Mouse (Mus musculus) hindbrain, embryonic 15.5 days (tissue): ENCODE results near the gene Prr13. TPM values are rescaled to one million over a fixed set of nuclear protein-coding genes. Genes with fewer than 3 reads are reported as not detected.
A peak's percentile ranks its signal among the peaks of the same experiment; 100 is the strongest.

ENCODE experiments used
- ATAC-seq: fragments of 200-750 bp; cut with Nextera tagmentation; 2 replicates; pipeline ENCODE4 v1.8.0; 2017; ENCODE audit warnings: low read depth, moderate number of reproducible peaks, moderate TSS enrichment; ENCODE audit not compliant: low FRiP score
- H3K27ac ChIP-seq: fragments of 300-500 bp; sonication (generic); replicated peaks from 2 replicates; pipeline ENCODE4 v1.5.1; 2015; ENCODE audit warnings: mild to moderate bottlenecking, inconsistent platforms
- H3K27me3 ChIP-seq: fragments of 300-500 bp; sonication (generic); 2 replicates; pipeline ENCODE4 v1.6.1; 2015; ENCODE audit warnings: control low read depth, inconsistent platforms
- H3K36me3 ChIP-seq: fragments of 300-500 bp; sonication (generic); 2 replicates; pipeline ENCODE4 v1.6.1; 2015; ENCODE audit warnings: control low read depth, inconsistent platforms
- H3K4me1 ChIP-seq: fragments of 300-500 bp; sonication (generic); replicated peaks from 2 replicates; pipeline ENCODE4 v1.6.1; 2015; ENCODE audit warnings: control low read depth, inconsistent platforms
- H3K4me2 ChIP-seq: fragments of 300-500 bp; sonication (generic); 2 replicates; pipeline ENCODE4 v1.6.1; 2015; ENCODE audit warnings: moderate library complexity, mild to moderate bottlenecking, inconsistent platforms
- H3K4me3 ChIP-seq: fragments of 300-500 bp; sonication (generic); 2 replicates; pipeline ENCODE4 v1.5.1; 2015; ENCODE audit warnings: mild to moderate bottlenecking, inconsistent platforms
- H3K9ac ChIP-seq: fragments of 300-500 bp; sonication (generic); 2 replicates; pipeline ENCODE4 v1.6.1; 2015; ENCODE audit warnings: inconsistent platforms
- H3K9me3 ChIP-seq: fragments of 300-500 bp; sonication (generic); 2 replicates; pipeline ENCODE4 v1.6.1; 2016; ENCODE audit warnings: control low read depth, inconsistent platforms
- WGBS: fragments of 180-500 bp; shearing (Covaris S2); methylation state at CpG from one replicate; pipeline ENCODE4 v1.1.7; 2015; 5-methylcytosine and 5-hydroxymethylcytosine counted together
- polyA plus RNA-seq: library from polyadenylated mRNA; unstranded; fragments of >200 nt; fragmentation: Nextera tagmentation; extraction: Ambion mirVana; gene quantifications from 2 replicates; pipeline ENCODE4 v1.2.1, GENCODE M21; 2015

Gene Prr13
- 88.7 and 98.5 TPM in 2 replicates for polyA plus RNA-seq

GRCm38 (mm10) chr15:102458904-102459317, at the start of gene Prr13:
TSS of gene Prr13 (plus strand) at chr15:102459028.
- peak within 1 kb of the TSS; percentile 68 for H3K4me2 ChIP-seq
- H3K9ac ChIP-seq = peak within 1 kb of the TSS; percentile 57
- H3K36me3 ChIP-seq = peaks cover 3% of the 10 kb centered on the region; the same call in 1 of the 2 replicates
- no peaks in the 10 kb centered on the region for H3K27me3 ChIP-seq
- H3K4me3 ChIP-seq = peak within 1 kb of the TSS; percentile 50
- peaks cover 27% of the 10 kb centered on the region for H3K4me1 ChIP-seq
- peak; percentile 92 for ATAC-seq
- WGBS = under 1% methylated on average over 19 of the region's 19 CpGs
- H3K27ac ChIP-seq = peak within 1 kb of the TSS; percentile 64
- no peaks in the 10 kb centered on the region for H3K9me3 ChIP-seq

- ATAC-seq = no peak
- Histone ChIP-seq H3K4me1 (peaks cover 58% of the 10 kb centered on the region), H3K27me3 (no peaks in the 10 kb centered on the region), H3K9ac (no peak overlapping the region), H3K36me3 (peaks cover 46% of the 10 kb centered on the region), H3K4me2 (peak overlapping the region; percentile 14), H3K4me3 (no peak overlapping the region), H3K9me3 (no peaks in the 10 kb centered on the region), H3K27ac (no peak overlapping the region)
- 96% methylated on average over 3 of the region's 3 CpGs for WGBS
Measured at GRCm38 (mm10) chr15:102409286-102409685, 49.5 kb upstream of the Prr13 start.

- no peak overlapping the region for H3K9ac ChIP-seq
- 0 out of 2 replicates have a peak overlapping the region, but pooled peaks have one; percentile 4 for H3K4me3 ChIP-seq
- ATAC-seq = no peak
- peak overlapping the region; percentile 34 for H3K4me2 ChIP-seq
- H3K4me1 ChIP-seq = peaks cover 54% of the 10 kb centered on the region
- no peaks in the 10 kb centered on the region for H3K27me3 ChIP-seq
- peaks cover 47% of the 10 kb centered on the region for H3K36me3 ChIP-seq
- no peak overlapping the region for H3K27ac ChIP-seq
- 100% methylated on average over 1 of the region's 1 CpGs for WGBS
- no peaks in the 10 kb centered on the region for H3K9me3 ChIP-seq
Measured at GRCm38 (mm10) chr15:102411077-102411476, 47.8 kb upstream of the Prr13 start.

GRCm38 (mm10) chr15:102413687-102414086, 45.1 kb upstream of the Prr13 start:
- H3K27ac ChIP-seq = no peak overlapping the region
- H3K9ac ChIP-seq = no peak overlapping the region
- no peak overlapping the region for H3K4me3 ChIP-seq
- H3K4me2 ChIP-seq = no peak overlapping the region
- no peak for ATAC-seq
- H3K27me3 ChIP-seq = no peaks in the 10 kb centered on the region
- no peaks in the 10 kb centered on the region for H3K9me3 ChIP-seq
- H3K36me3 ChIP-seq = peaks cover 39% of the 10 kb centered on the region
- peaks cover 35% of the 10 kb centered on the region for H3K4me1 ChIP-seq

- Histone ChIP-seq H3K27ac (no peak overlapping the region), H3K4me3 (no peak overlapping the region), H3K9ac (no peak overlapping the region), H3K4me2 (no peak overlapping the region), H3K36me3 (peaks cover 11% of the 10 kb centered on the region; the same call in 1 of the 2 replicates), H3K4me1 (0 out of 2 replicates have a peak, but pooled peaks cover 3% of the 10 kb centered on the region), H3K9me3 (no peaks in the 10 kb centered on the region), H3K27me3 (no peaks in the 10 kb centered on the region)
- no peak for ATAC-seq
- WGBS = 87% methylated on average over 2 of the region's 2 CpGs
Measured at GRCm38 (mm10) chr15:102417524-102417923, 41.3 kb upstream of the Prr13 start.

- WGBS = 61% methylated on average over 1 of the region's 1 CpGs
- Histone ChIP-seq H3K9ac (no peak overlapping the region), H3K4me2 (no peak overlapping the region), H3K9me3 (no peaks in the 10 kb centered on the region), H3K36me3 (peaks cover 6% of the 10 kb centered on the region), H3K27me3 (no peaks in the 10 kb centered on the region), H3K4me3 (no peak overlapping the region), H3K4me1 (no peaks in the 10 kb centered on the region), H3K27ac (no peak overlapping the region)
- ATAC-seq = no peak
Measured at GRCm38 (mm10) chr15:102420986-102421385, 37.8 kb upstream of the Prr13 start.

- no peak for ATAC-seq
- no peaks in the 10 kb centered on the region for H3K27me3 ChIP-seq
- no peak overlapping the region for H3K9ac ChIP-seq
- no peak overlapping the region for H3K27ac ChIP-seq
- H3K36me3 ChIP-seq = peaks cover 10% of the 10 kb centered on the region
- H3K4me2 ChIP-seq = no peak overlapping the region
- WGBS = 59% methylated on average over 3 of the region's 3 CpGs
- H3K4me1 ChIP-seq = no peaks in the 10 kb centered on the region
- no peak overlapping the region for H3K4me3 ChIP-seq
- H3K9me3 ChIP-seq = no peaks in the 10 kb centered on the region
Measured at GRCm38 (mm10) chr15:102421437-102421836, 37.4 kb upstream of the Prr13 start.

- H3K36me3 ChIP-seq = peaks cover 22% of the 10 kb centered on the region
- H3K4me2 ChIP-seq = no peak overlapping the region
- H3K9ac ChIP-seq = no peak overlapping the region
- H3K4me3 ChIP-seq = no peak overlapping the region
- no peak for ATAC-seq
- 94% methylated on average over 2 of the region's 2 CpGs for WGBS
- no peaks in the 10 kb centered on the region for H3K27me3 ChIP-seq
- H3K4me1 ChIP-seq = no peaks in the 10 kb centered on the region
- H3K9me3 ChIP-seq = no peaks in the 10 kb centered on the region
- H3K27ac ChIP-seq = no peak overlapping the region
Measured at GRCm38 (mm10) chr15:102423602-102424240, 35.1 kb upstream of the Prr13 start.

- no peak overlapping the region for H3K27ac ChIP-seq
- 95% methylated on average over 2 of the region's 2 CpGs for WGBS
- H3K27me3 ChIP-seq = no peaks in the 10 kb centered on the region
- peaks cover 28% of the 10 kb centered on the region for H3K36me3 ChIP-seq
- no peak overlapping the region for H3K9ac ChIP-seq
- no peak overlapping the region for H3K4me3 ChIP-seq
- H3K4me2 ChIP-seq = no peak overlapping the region
- no peak for ATAC-seq
- H3K4me1 ChIP-seq = no peaks in the 10 kb centered on the region
- H3K9me3 ChIP-seq = no peaks in the 10 kb centered on the region
Measured at GRCm38 (mm10) chr15:102424657-102425056, 34.2 kb upstream of the Prr13 start.

- Histone ChIP-seq H3K27ac (no peak overlapping the region), H3K4me1 (no peaks in the 10 kb centered on the region), H3K9me3 (no peaks in the 10 kb centered on the region), H3K4me2 (no peak overlapping the region), H3K9ac (no peak overlapping the region), H3K36me3 (peaks cover 50% of the 10 kb centered on the region), H3K27me3 (no peaks in the 10 kb centered on the region), H3K4me3 (no peak overlapping the region)
- ATAC-seq = no peak
- WGBS = 100% methylated on average over 1 of the region's 1 CpGs
Measured at GRCm38 (mm10) chr15:102426963-102427362, 31.9 kb upstream of the Prr13 start.

GRCm38 (mm10) chr15:102432046-102432445, 26.8 kb upstream of the Prr13 start:
- Histone ChIP-seq H3K27ac (no peak overlapping the region), H3K4me1 (no peaks in the 10 kb centered on the region), H3K36me3 (peaks cover 57% of the 10 kb centered on the region), H3K9ac (no peak overlapping the region), H3K4me3 (no peak overlapping the region), H3K9me3 (no peaks in the 10 kb centered on the region), H3K27me3 (no peaks in the 10 kb centered on the region), H3K4me2 (no peak overlapping the region)
- 94% methylated on average over 1 of the region's 1 CpGs for WGBS
- no peak for ATAC-seq

- WGBS = 97% methylated on average over 4 of the region's 4 CpGs
- H3K9ac ChIP-seq = no peak overlapping the region
- no peak overlapping the region for H3K4me3 ChIP-seq
- ATAC-seq = no peak
- H3K4me1 ChIP-seq = no peaks in the 10 kb centered on the region
- peaks cover 51% of the 10 kb centered on the region for H3K36me3 ChIP-seq
- H3K4me2 ChIP-seq = no peak overlapping the region
- no peaks in the 10 kb centered on the region for H3K9me3 ChIP-seq
- H3K27me3 ChIP-seq = no peaks in the 10 kb centered on the region
- no peak overlapping the region for H3K27ac ChIP-seq
Measured at GRCm38 (mm10) chr15:102433173-102433572, 25.7 kb upstream of the Prr13 start.

GRCm38 (mm10) chr15:102442490-102442889, 16.3 kb upstream of the Prr13 start:
- Histone ChIP-seq H3K9ac (no peak overlapping the region), H3K9me3 (no peaks in the 10 kb centered on the region), H3K4me3 (no peak overlapping the region), H3K4me2 (no peak overlapping the region), H3K27me3 (no peaks in the 10 kb centered on the region), H3K27ac (no peak overlapping the region), H3K4me1 (no peaks in the 10 kb centered on the region), H3K36me3 (0 out of 2 replicates have a peak, but pooled peaks cover 3% of the 10 kb centered on the region)
- WGBS = 49% methylated on average over 2 of the region's 2 CpGs
- no peak for ATAC-seq
